9 mouse cellular contexts compared by ENCODE assay signal in the genomic region with DNA sequence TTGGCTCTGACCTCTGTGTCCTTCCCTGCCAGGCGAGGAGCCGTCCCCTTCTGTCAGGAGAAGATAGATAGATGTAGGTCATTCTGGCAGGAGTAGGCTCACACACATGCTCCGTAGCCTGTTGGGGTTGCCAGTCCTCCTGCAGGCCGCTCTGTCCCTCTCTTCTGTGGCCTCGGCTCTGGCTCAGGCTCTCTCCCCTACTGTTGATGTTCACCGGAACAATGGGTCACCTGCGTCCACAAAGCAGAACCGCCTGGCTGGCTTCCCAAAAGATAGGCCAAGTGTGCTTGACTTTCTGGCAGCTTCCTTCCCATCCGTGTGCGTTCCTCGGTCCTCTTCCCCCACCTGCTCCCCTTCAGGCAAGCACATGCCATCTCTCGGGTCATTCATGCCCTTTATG. TPM values are rescaled to one million over a fixed set of nuclear protein-coding genes. Genes with fewer than 3 reads are reported as not detected.
DNase-seq lines count a peak whose midpoint lies in the region; ATAC-seq lines count a peak whose summit lies in the region.
"Had no signal": no experiment of that assay in that cellular context is flagged by ENCODE, and none has a peak within 500 bp of the region (broad histone marks: within the 10 kb centered on the region; RNA-seq: fewer than 3 reads in every experiment).

No protein-coding gene starts in this region.

- no peak for DNase-seq in embryonic facial prominence, embryonic 10.5 days (ENCODE audit: low spot score)
- DNase-seq in urinary bladder, postnatal 14 days (ENCODE audit: low spot score), result peak; percentile 47
- no peak for DNase-seq in urinary bladder, postnatal 10 days (ENCODE audit: low spot score)
- peak; percentile 17 for DNase-seq in kidney, adult 9 months
- DNase-seq in skeletal muscle tissue, adult 2 months (ENCODE audit: low read depth, low spot score), result peak; percentile 58
- DNase-seq in adipocyte (ENCODE audit: low spot score), result no peak
- DNase-seq in spleen, postnatal 10 days (ENCODE audit: low spot score in 2 of 2), result no peak

- 86% methylated on average over 12 of the region's 12 CpGs for WGBS in embryonic facial prominence, embryonic 13.5 days
- WGBS in embryonic facial prominence, embryonic 10.5 days, result 89% methylated on average over 12 of the region's 12 CpGs

- H3K27me3 ChIP-seq in embryonic facial prominence, embryonic 13.5 days, result no peaks in the 10 kb centered on the region
- no peaks in the 10 kb centered on the region for H3K27me3 ChIP-seq in embryonic facial prominence, embryonic 10.5 days (replicated peaks; ENCODE audit: low read depth, poor library complexity, severe bottlenecking)
- H3K27me3 ChIP-seq: megakaryocyte, embryonic 14.5 days had no signal

- no peak overlapping the region for H3K9ac ChIP-seq in embryonic facial prominence, embryonic 13.5 days

- no peak for ATAC-seq in embryonic facial prominence, embryonic 13.5 days (ENCODE audit: insufficient number of reproducible peaks, insufficient read depth, low FRiP score, low TSS enrichment, low read depth)

- peaks cover 80% of the 10 kb centered on the region for H3K36me3 ChIP-seq in embryonic facial prominence, embryonic 13.5 days
- peaks cover 85% of the 10 kb centered on the region for H3K36me3 ChIP-seq in embryonic facial prominence, embryonic 10.5 days (replicated peaks)

- no peaks in the 10 kb centered on the region for H3K4me1 ChIP-seq in embryonic facial prominence, embryonic 13.5 days
- no peaks in the 10 kb centered on the region for H3K4me1 ChIP-seq in embryonic facial prominence, embryonic 10.5 days

- no peak overlapping the region for H3K4me3 ChIP-seq in embryonic facial prominence, embryonic 13.5 days
- H3K4me3 ChIP-seq in embryonic facial prominence, embryonic 10.5 days, result no peak overlapping the region
- H3K4me3 ChIP-seq: megakaryocyte, embryonic 14.5 days had no signal

- H3K9me3 ChIP-seq in embryonic facial prominence, embryonic 13.5 days, result no peaks in the 10 kb centered on the region
- no peaks in the 10 kb centered on the region for H3K9me3 ChIP-seq in embryonic facial prominence, embryonic 10.5 days
- H3K9me3 ChIP-seq: megakaryocyte, embryonic 14.5 days had no signal

- peak overlapping the region; percentile 11; the same call in 1 of the 2 replicates for H3K27ac ChIP-seq in embryonic facial prominence, embryonic 13.5 days
- H3K27ac ChIP-seq in embryonic facial prominence, embryonic 10.5 days (replicated peaks), result no peak overlapping the region

- no peak overlapping the region for H3K4me2 ChIP-seq in embryonic facial prominence, embryonic 13.5 days

RNA-seq across cellular contexts. Expression of a gene that starts 56.0 kb away (rescaled TPM):
- 70.6 and 72.0 TPM in 2 replicates for polyA plus RNA-seq in embryonic facial prominence, embryonic 13.5 days (2015; fragmentation: Nextera tagmentation; extraction: Ambion mirVana)
- 45.1 and 54.5 TPM in 2 replicates for polyA plus RNA-seq in embryonic facial prominence, embryonic 10.5 days (2016; fragmentation: Nextera tagmentation; extraction: Ambion mirVana)

RNA-seq across cellular contexts. Expression of a gene that starts 56.3 kb away (rescaled TPM):
- polyA plus RNA-seq in embryonic facial prominence, embryonic 13.5 days (2015; fragmentation: Nextera tagmentation; extraction: Ambion mirVana), result 201 and 244 TPM in 2 replicates
- polyA plus RNA-seq in embryonic facial prominence, embryonic 10.5 days (2016; fragmentation: Nextera tagmentation; extraction: Ambion mirVana), result 223 and 229 TPM in 2 replicates

Comparison
In these comparisons a context has a peak if more than half of its experiments do, and no peak if none do; other contexts are left out.
1. DNase-seq: peak in urinary bladder, postnatal 14 days (single experiment), kidney, adult 9 months (single experiment) and skeletal muscle tissue, adult 2 months (single experiment); none in embryonic facial prominence, embryonic 10.5 days (single experiment), urinary bladder, postnatal 10 days (single experiment), adipocyte (single experiment) and spleen, postnatal 10 days (0 of 2).